Mouse (Mus musculus) hindbrain, embryonic 16.5 days (tissue): ENCODE data around the gene Chrm3. TPM values are rescaled to one million over a fixed set of nuclear protein-coding genes. Genes with fewer than 3 reads are reported as not detected.

Source experiments
- ATAC-seq: fragments of 200-750 bp; cut with Nextera tagmentation; 2 replicates; pipeline ENCODE4 v1.8.0; 2017; ENCODE audit warnings: moderate TSS enrichment, moderate library complexity
- H3K27ac ChIP-seq: fragments of 300-500 bp; sonication (generic); 2 replicates; pipeline ENCODE4 v1.5.1; 2014; ENCODE audit warnings: low read depth, mild to moderate bottlenecking, control low read depth, low read length, moderate library complexity
- H3K27me3 ChIP-seq: fragments of 300-500 bp; sonication (generic); replicated peaks from 2 replicates; pipeline ENCODE4 v1.6.1; 2014; ENCODE audit warnings: low read length; ENCODE audit not compliant: control insufficient read depth, insufficient read depth
- H3K36me3 ChIP-seq: fragments of 300-500 bp; sonication (generic); 2 replicates; pipeline ENCODE4 v1.6.1; 2014; ENCODE audit warnings: mild to moderate bottlenecking, low read length, moderate library complexity, mixed read lengths; ENCODE audit not compliant: control insufficient read depth, insufficient read depth
- H3K4me1 ChIP-seq: fragments of 300-500 bp; sonication (generic); 2 replicates; pipeline ENCODE4 v1.6.1; 2014; ENCODE audit warnings: low read depth, low read length; ENCODE audit not compliant: control insufficient read depth, insufficient read depth
- H3K4me2 ChIP-seq: fragments of 300-500 bp; sonication (generic); 2 replicates; pipeline ENCODE4 v1.6.1; 2014; ENCODE audit warnings: mild to moderate bottlenecking, low read length, control low read depth, moderate library complexity
- H3K4me3 ChIP-seq: fragments of 300-500 bp; sonication (generic); 2 replicates; pipeline ENCODE4 v1.5.1; 2014; ENCODE audit warnings: mild to moderate bottlenecking, low read length, control low read depth, moderate library complexity
- H3K9ac ChIP-seq: fragments of 300-500 bp; sonication (generic); 2 replicates; pipeline ENCODE4 v1.6.1; 2014; ENCODE audit warnings: low read depth, mild to moderate bottlenecking, control low read depth, low read length, moderate library complexity
- H3K9me3 ChIP-seq: fragments of 300-500 bp; sonication (generic); 2 replicates; pipeline ENCODE4 v1.6.1; 2014; ENCODE audit warnings: mild to moderate bottlenecking, low read length, moderate library complexity; ENCODE audit not compliant: control insufficient read depth
- WGBS: fragments of 180-500 bp; shearing (Covaris S2); extraction: QIAGEN DNeasy Blood & Tissue Kit; methylation state at CpG from one replicate; pipeline ENCODE4 v1.1.7; 2014; 5-methylcytosine and 5-hydroxymethylcytosine counted together
- polyA plus RNA-seq: library from polyadenylated mRNA; unstranded; fragments of >200 nt; fragmentation: Nextera tagmentation; extraction: Ambion mirVana; gene quantifications from 2 replicates; pipeline ENCODE4 v1.2.1, GENCODE M21; 2015

Gene Chrm3
- polyA plus RNA-seq, 1 experiment from 2014 or later, result 4.2 TPM

GRCm38 (mm10) chr13:10244243-10244998 lies 116.2 kb downstream of the Chrm3 start:
- no peak overlapping the region for H3K4me3 ChIP-seq
- 48% methylated on average over 1 of the region's 1 CpGs for WGBS
- no peaks in the 10 kb centered on the region for H3K9me3 ChIP-seq
- no peak overlapping the region for H3K27ac ChIP-seq
- no peak overlapping the region for H3K4me2 ChIP-seq
- no peaks in the 10 kb centered on the region for H3K27me3 ChIP-seq
- no peaks in the 10 kb centered on the region for H3K4me1 ChIP-seq
- ATAC-seq, result no peak
- no peak overlapping the region for H3K9ac ChIP-seq
- H3K36me3 ChIP-seq, result no peaks in the 10 kb centered on the region

DNA sequence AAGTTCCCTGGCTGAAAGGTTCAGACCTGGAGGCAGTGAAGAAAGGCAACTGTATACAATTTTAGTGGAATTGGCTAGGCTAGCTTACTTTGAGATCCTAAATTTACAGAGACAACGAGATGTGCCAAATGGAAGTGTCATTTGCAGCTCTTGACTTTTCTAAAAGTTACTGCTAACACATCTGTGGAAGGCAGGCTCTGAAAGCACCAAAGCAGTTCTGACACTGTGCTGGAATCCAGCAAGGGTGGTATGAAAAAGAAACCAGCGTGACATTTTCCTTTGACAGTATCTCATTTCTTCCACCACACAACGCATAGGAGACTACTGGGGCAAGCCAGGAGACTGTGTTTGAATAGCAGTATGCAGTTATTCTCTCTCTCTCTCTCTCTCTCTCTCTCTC lies 120.4 kb downstream of the Chrm3 start:
- Histone ChIP-seq H3K27ac (no peak overlapping the region), H3K36me3 (no peaks in the 10 kb centered on the region), H3K9me3 (no peaks in the 10 kb centered on the region), H3K4me1 (no peaks in the 10 kb centered on the region), H3K9ac (no peak overlapping the region), H3K4me3 (no peak overlapping the region), H3K27me3 (no peaks in the 10 kb centered on the region), H3K4me2 (no peak overlapping the region)
- ATAC-seq, result no peak
- WGBS, result 84% methylated on average over 3 of the region's 3 CpGs

- H3K4me2 ChIP-seq, result no peak overlapping the region
- 59% methylated on average over 4 of the region's 4 CpGs for WGBS
- H3K27ac ChIP-seq, result no peak overlapping the region
- no peaks in the 10 kb centered on the region for H3K36me3 ChIP-seq
- no peaks in the 10 kb centered on the region for H3K27me3 ChIP-seq
- no peak for ATAC-seq
- H3K9ac ChIP-seq, result no peak overlapping the region
- H3K9me3 ChIP-seq, result no peaks in the 10 kb centered on the region
- no peak overlapping the region for H3K4me3 ChIP-seq
- H3K4me1 ChIP-seq, result no peaks in the 10 kb centered on the region
Measured at GRCm38 (mm10) chr13:10239825-10240224, 120.8 kb downstream of the Chrm3 start.

DNA sequence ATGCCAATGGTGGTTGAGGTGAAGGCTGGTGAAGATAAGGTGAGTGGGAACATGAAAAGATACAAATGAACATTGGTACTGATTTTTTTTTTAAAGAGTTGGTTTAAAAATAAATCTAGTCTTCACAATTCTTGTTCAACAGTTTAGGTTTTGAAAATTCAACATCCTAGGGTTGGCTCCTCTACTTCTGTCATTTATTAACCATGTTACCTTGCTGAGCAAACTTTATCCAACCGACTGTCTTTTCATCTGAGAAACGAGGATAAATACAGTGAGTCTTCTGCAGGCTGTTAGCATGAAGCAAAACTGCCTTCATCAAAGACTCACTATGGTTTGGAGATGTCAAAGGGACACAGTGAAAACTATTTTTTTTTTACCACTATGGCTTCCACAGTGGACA lies 123.0 kb downstream of the Chrm3 start:
- H3K36me3 ChIP-seq, result no peaks in the 10 kb centered on the region

GRCm38 (mm10) chr13:10236279-10236678 lies 124.4 kb downstream of the Chrm3 start:
- Histone ChIP-seq H3K27ac (no peak overlapping the region), H3K36me3 (no peaks in the 10 kb centered on the region), H3K9ac (no peak overlapping the region), H3K27me3 (no peaks in the 10 kb centered on the region), H3K4me2 (no peak overlapping the region), H3K4me1 (no peaks in the 10 kb centered on the region), H3K9me3 (no peaks in the 10 kb centered on the region), H3K4me3 (no peak overlapping the region)
- ATAC-seq, result no peak
- WGBS, result 83% methylated on average over 4 of the region's 4 CpGs

More for the DNA sequence above, 123.0 kb downstream of the Chrm3 start:
- H3K4me1 ChIP-seq, result no peaks in the 10 kb centered on the region
- no peak overlapping the region for H3K9ac ChIP-seq
- H3K4me3 ChIP-seq, result no peak overlapping the region
- no peak for ATAC-seq
- WGBS, result 73% methylated on average over 2 of the region's 2 CpGs
- no peak overlapping the region for H3K4me2 ChIP-seq
- H3K27ac ChIP-seq, result no peak overlapping the region
- no peaks in the 10 kb centered on the region for H3K27me3 ChIP-seq
- no peaks in the 10 kb centered on the region for H3K9me3 ChIP-seq

DNA sequence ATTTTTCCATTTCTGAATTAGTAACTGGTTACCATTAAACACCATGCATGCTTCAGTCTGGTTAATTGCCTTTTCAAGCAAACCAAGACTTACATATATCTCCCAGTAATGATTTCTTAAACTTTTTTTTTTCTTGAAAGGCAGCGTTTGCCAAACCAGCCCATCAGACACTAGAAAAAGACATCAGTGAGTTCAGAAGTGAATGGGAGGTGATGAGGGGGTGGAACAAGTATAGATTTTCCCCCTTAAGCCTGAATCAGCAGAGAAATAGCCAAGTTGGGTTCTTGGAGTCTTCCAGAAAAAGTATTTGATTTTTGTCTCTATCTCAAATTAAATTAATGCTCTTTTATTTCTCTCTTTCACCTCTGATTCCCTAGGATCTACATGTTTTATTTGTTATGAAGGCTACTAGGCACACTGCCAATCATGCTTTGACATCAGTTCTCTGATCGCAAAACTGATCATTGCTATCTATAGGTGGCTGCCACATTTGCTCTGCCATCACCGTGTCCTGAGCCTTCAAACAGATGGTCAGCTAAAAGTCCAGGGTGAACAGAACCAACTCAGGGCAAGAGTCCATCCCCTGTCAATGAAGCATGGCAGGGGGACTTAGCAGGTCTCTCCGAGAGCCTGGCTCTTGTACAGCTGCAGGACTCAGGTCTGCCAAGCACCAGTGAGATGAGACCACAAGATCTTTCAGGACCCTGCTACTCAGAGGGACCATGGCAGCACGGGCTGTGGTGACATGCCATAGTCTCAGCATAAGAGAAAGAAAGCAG lies 125.1 kb downstream of the Chrm3 start:
- Histone ChIP-seq H3K4me2 (no peak overlapping the region), H3K9me3 (no peaks in the 10 kb centered on the region), H3K27ac (no peak overlapping the region), H3K36me3 (no peaks in the 10 kb centered on the region), H3K9ac (no peak overlapping the region), H3K27me3 (no peaks in the 10 kb centered on the region), H3K4me3 (no peak overlapping the region), H3K4me1 (no peaks in the 10 kb centered on the region)
- 84% methylated on average over 5 of the region's 5 CpGs for WGBS
- ATAC-seq, result no peak; the same call in 1 of the 2 replicates

DNA sequence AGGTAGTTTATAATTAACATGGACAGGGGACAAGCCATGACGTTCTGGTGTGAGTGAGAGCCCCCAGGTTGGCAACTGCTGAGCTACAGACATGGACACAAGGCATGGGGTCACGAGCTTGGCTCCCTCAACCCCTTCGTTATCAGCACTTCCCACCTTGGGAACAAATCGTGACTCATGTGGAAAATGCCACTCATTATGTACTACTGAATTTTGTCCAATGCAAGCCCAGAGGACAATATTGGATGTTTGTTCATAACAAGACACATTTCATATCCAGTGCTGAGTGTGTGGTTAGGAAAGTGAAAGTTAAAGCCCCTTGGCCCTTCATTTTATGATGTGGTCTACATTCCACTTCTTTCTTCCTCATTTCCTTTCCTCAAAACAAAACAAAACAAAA lies 140.2 kb downstream of the Chrm3 start:
- Histone ChIP-seq H3K4me2 (no peak overlapping the region), H3K9me3 (no peaks in the 10 kb centered on the region), H3K27me3 (no peaks in the 10 kb centered on the region), H3K27ac (no peak overlapping the region), H3K9ac (no peak overlapping the region), H3K4me3 (no peak overlapping the region), H3K4me1 (no peaks in the 10 kb centered on the region), H3K36me3 (no peaks in the 10 kb centered on the region)
- WGBS, result 84% methylated on average over 4 of the region's 4 CpGs
- no peak for ATAC-seq

DNA sequence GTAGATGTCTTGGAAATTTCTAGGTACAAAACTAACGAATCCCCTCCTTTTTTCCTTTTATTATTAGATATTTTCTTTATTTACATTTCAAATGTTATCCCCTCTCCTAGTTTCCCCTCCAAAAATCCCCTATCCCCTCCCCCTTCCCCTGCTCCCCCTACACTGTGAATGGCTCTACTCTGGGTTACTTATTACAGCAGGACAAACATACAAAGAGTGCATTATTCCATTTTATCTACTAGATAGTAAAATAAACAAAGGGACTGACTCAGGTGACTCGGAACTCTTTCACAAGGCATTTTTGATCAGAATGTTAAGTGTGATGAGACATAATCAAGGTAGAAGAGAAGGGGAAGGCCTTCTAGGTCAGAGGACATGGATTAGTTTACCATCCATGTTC lies 148.5 kb downstream of the Chrm3 start:
- H3K9ac ChIP-seq, result no peak overlapping the region
- H3K36me3 ChIP-seq, result no peaks in the 10 kb centered on the region
- H3K27ac ChIP-seq, result no peak overlapping the region
- H3K4me2 ChIP-seq, result no peak overlapping the region
- 83% methylated on average over 2 of the region's 2 CpGs for WGBS
- H3K9me3 ChIP-seq, result no peaks in the 10 kb centered on the region
- H3K4me3 ChIP-seq, result no peak overlapping the region
- no peaks in the 10 kb centered on the region for H3K4me1 ChIP-seq
- H3K27me3 ChIP-seq, result no peaks in the 10 kb centered on the region
- ATAC-seq, result no peak

DNA sequence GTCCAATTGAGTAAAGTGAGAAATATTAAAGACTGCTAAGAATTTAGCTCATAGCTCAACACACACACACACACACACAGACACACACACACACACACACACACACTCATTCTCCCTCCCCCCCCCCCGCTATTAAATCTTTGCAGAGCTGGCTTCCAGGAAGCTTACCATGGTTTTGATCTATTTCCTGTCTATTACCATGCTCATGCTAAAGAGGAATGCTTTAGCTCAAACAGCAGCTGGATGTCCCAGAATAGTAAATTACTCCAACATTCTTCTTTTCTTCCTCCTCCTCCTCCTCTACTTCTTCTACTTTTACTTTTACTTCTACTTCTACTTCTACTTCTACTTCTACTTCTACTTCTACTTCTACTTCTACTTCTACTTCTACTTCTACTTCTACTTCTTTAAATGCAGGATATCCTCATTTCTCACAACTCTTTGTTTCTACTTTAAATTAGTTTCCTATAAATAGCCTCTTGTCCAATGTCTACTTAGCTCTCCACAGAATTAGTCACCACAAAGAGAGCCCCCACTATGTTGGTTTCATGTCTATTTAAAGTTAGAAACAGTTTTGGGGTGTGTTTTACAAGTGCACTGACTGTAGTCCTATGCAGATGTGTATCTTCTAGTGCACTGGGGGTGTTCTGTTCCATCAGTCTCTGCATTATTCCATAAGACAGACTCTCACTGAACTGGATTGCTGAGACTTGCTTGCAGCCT lies 150.0 kb downstream of the Chrm3 start:
- 73% methylated on average over 1 of the region's 1 CpGs for WGBS
- ATAC-seq, result no peak
- Histone ChIP-seq H3K4me1 (no peaks in the 10 kb centered on the region), H3K9ac (no peak overlapping the region), H3K4me2 (no peak overlapping the region), H3K36me3 (no peaks in the 10 kb centered on the region), H3K27me3 (no peaks in the 10 kb centered on the region), H3K9me3 (no peaks in the 10 kb centered on the region), H3K4me3 (no peak overlapping the region), H3K27ac (no peak overlapping the region)
